Mouse (Mus musculus) MEL (cell line): ENCODE data around the gene Abcc4. TPM values are rescaled to one million over a fixed set of nuclear protein-coding genes. Genes with fewer than 3 reads are reported as not detected.

Experiments used
- DNase-seq: peaks from one replicate; pipeline ENCODE4 v3.0.0; 2011; ENCODE audit warnings: low read depth, low spot score
- H3K27ac ChIP-seq: 2 replicates; pipeline ENCODE4 v1.5.1; 2012; ENCODE audit warnings: low read depth, mild to moderate bottlenecking, control low read depth, low read length, moderate library complexity; ENCODE audit not compliant: control insufficient read depth
- H3K27me3 ChIP-seq, 2 experiments: fragments of 150-350 bp in 1 of 2; sonication (generic) in 1 of 2; 2 replicates each; pipeline ENCODE4 v1.6.1; 2012; ENCODE audit warnings: low read length in 2 of 2, mild to moderate bottlenecking in 2 of 2, improper control_type of control experiment in 1 of 2, moderate library complexity in 1 of 2; ENCODE audit not compliant: insufficient read depth in 2 of 2, control insufficient read depth in 1 of 2
- H3K36me3 ChIP-seq, 2 experiments: 2 replicates each; pipeline ENCODE4 v1.6.1; 2012 to 2014; ENCODE audit warnings: low read length in 2 of 2, improper control_type of control experiment in 1 of 2, inconsistent platforms in 1 of 2, mild to moderate bottlenecking in 1 of 2; ENCODE audit not compliant: insufficient read depth in 2 of 2, control insufficient read depth in 1 of 2
- H3K4me1 ChIP-seq, 2 experiments: fragments of 150-350 bp in 1 of 2; sonication (generic) in 1 of 2; 2 replicates each; pipeline ENCODE4 v1.6.1; 2012; ENCODE audit warnings: low read length in 2 of 2, improper control_type of control experiment in 1 of 2, mild to moderate bottlenecking in 1 of 2; ENCODE audit not compliant: insufficient read depth in 2 of 2, control insufficient read depth in 1 of 2
- H3K4me3 ChIP-seq, 2 experiments: fragments of 150-350 bp in 1 of 2; sonication (generic) in 1 of 2; 2 replicates each; pipeline ENCODE4 v1.5.1; 2012; ENCODE audit warnings: low read depth in 2 of 2, low read length in 2 of 2, mild to moderate bottlenecking in 2 of 2, moderate library complexity in 2 of 2, control low read depth in 1 of 2, improper control_type of control experiment in 1 of 2; ENCODE audit not compliant: control insufficient read depth in 1 of 2, insufficient read depth in 1 of 2
- H3K79me2 ChIP-seq: 2 replicates; pipeline ENCODE4 v1.6.1; 2012; ENCODE audit warnings: mild to moderate bottlenecking, low read length, moderate library complexity; ENCODE audit not compliant: control insufficient read depth, poor library complexity, insufficient read depth
- H3K9ac ChIP-seq: 2 replicates; pipeline ENCODE4 v1.6.1; 2012; ENCODE audit warnings: low read depth, mild to moderate bottlenecking, control low read depth, low read length, moderate library complexity; ENCODE audit not compliant: control insufficient read depth, poor library complexity, severe bottlenecking
- H3K9me3 ChIP-seq: fragments of 150-350 bp; sonication (generic); replicated peaks from 2 replicates; pipeline ENCODE4 v1.6.1; 2012; ENCODE audit warnings: mild to moderate bottlenecking, low read length, improper control_type of control experiment, moderate library complexity; ENCODE audit not compliant: insufficient read depth
- BHLHE40 ChIP-seq: IDR thresholded peaks from 2 replicates; pipeline ENCODE4 v1.6.1; 2012; ENCODE audit warnings: low read depth, mild to moderate bottlenecking, inconsistent platforms, low read length, improper control_type of control experiment, borderline replicate concordance
- CTCF ChIP-seq, 3 experiments: IDR thresholded peaks in 2 of 3; conservative IDR thresholded peaks in 1 of 3; 2 replicates each; pipeline ENCODE4 v1.5.1; 2011 to 2012; ENCODE audit warnings: low read length in 3 of 3, low read depth in 2 of 3, mild to moderate bottlenecking in 2 of 3, improper control_type of control experiment in 1 of 3, inconsistent platforms in 1 of 3, mixed read lengths in 1 of 3, moderate library complexity in 1 of 3; ENCODE audit not compliant: control insufficient read depth in 1 of 3, insufficient read depth in 1 of 3, poor library complexity in 1 of 3, severe bottlenecking in 1 of 3
- E2F4 ChIP-seq: IDR thresholded peaks from 2 replicates; pipeline ENCODE4 v1.6.1; 2011; ENCODE audit warnings: low read depth, low read length, improper control_type of control experiment, borderline replicate concordance
- ELF1 ChIP-seq: IDR thresholded peaks from 2 replicates; pipeline ENCODE4 v1.6.1; 2014; ENCODE audit warnings: low read depth, mild to moderate bottlenecking, inconsistent platforms, low read length, improper control_type of control experiment, moderate library complexity
- ETS1 ChIP-seq: IDR thresholded peaks from 2 replicates; pipeline ENCODE4 v1.6.1; 2012; ENCODE audit warnings: low read depth, mild to moderate bottlenecking, inconsistent platforms, low read length, improper control_type of control experiment, moderate library complexity
- GATA1 ChIP-seq: IDR thresholded peaks from 2 replicates; pipeline ENCODE4 v1.6.1; 2011; ENCODE audit warnings: low read depth, low read length, improper control_type of control experiment
- HCFC1 ChIP-seq: IDR thresholded peaks from 2 replicates; pipeline ENCODE4 v1.6.1; 2012; ENCODE audit warnings: low read depth, mild to moderate bottlenecking, inconsistent platforms, low read length, improper control_type of control experiment, moderate library complexity
- KAT2A ChIP-seq: conservative IDR thresholded peaks from 2 replicates; pipeline ENCODE4 v1.6.1; 2012; ENCODE audit warnings: low read depth, low read length, improper control_type of control experiment, inconsistent platforms
- MAX ChIP-seq: IDR thresholded peaks from 2 replicates; pipeline ENCODE4 v1.6.1; 2011; ENCODE audit warnings: low read length, improper control_type of control experiment
- MAZ ChIP-seq: IDR thresholded peaks from 2 replicates; pipeline ENCODE4 v1.6.1; 2012; ENCODE audit warnings: low read depth, mild to moderate bottlenecking, inconsistent platforms, low read length, improper control_type of control experiment
- MEF2A ChIP-seq: IDR thresholded peaks from 2 replicates; pipeline ENCODE4 v1.6.1; 2014; ENCODE audit warnings: low read depth, mild to moderate bottlenecking, inconsistent platforms, low read length, improper control_type of control experiment; ENCODE audit not compliant: poor library complexity, insufficient replicate concordance, severe bottlenecking; ENCODE audit errors: extremely low read depth
- MYB ChIP-seq: IDR thresholded peaks from 2 replicates; pipeline ENCODE4 v1.6.1; 2011; ENCODE audit warnings: mild to moderate bottlenecking, low read depth, low read length, improper control_type of control experiment
- MYC ChIP-seq: IDR thresholded peaks from 2 replicates; pipeline ENCODE4 v1.6.1; 2011; ENCODE audit warnings: low read depth, mild to moderate bottlenecking, low read length, improper control_type of control experiment, moderate library complexity
- NRF1 ChIP-seq: IDR thresholded peaks from 2 replicates; pipeline ENCODE4 v1.6.1; 2014; ENCODE audit warnings: low read depth, mild to moderate bottlenecking, inconsistent platforms, low read length, improper control_type of control experiment, moderate library complexity; ENCODE audit not compliant: poor library complexity, insufficient read depth, severe bottlenecking
- POLR2AphosphoS2 ChIP-seq: IDR thresholded peaks from 2 replicates; pipeline ENCODE4 v1.6.1; 2011; ENCODE audit warnings: low read length, improper control_type of control experiment
- POLR2AphosphoS5 ChIP-seq: IDR thresholded peaks from 2 replicates; pipeline ENCODE4 v1.6.1; 2012; ENCODE audit warnings: low read depth, borderline replicate concordance, mild to moderate bottlenecking, inconsistent platforms, low read length, moderate library complexity, mixed read lengths
- RAD21 ChIP-seq: IDR thresholded peaks from 2 replicates; pipeline ENCODE4 v1.6.1; 2011; ENCODE audit warnings: mild to moderate bottlenecking, low read depth, low read length, improper control_type of control experiment
- RCOR1 ChIP-seq: IDR thresholded peaks from 2 replicates; pipeline ENCODE4 v1.6.1; 2012; ENCODE audit warnings: low read depth, mild to moderate bottlenecking, inconsistent platforms, low read length, improper control_type of control experiment
- TAL1 ChIP-seq: IDR thresholded peaks from 2 replicates; pipeline ENCODE4 v1.6.1; 2012; ENCODE audit warnings: mild to moderate bottlenecking, inconsistent platforms, low read length, moderate library complexity, mixed read lengths
- TBP ChIP-seq: IDR thresholded peaks from 2 replicates; pipeline ENCODE4 v1.8.0; 2011; ENCODE audit warnings: low read depth, low read length, improper control_type of control experiment
- TCF12 ChIP-seq: IDR thresholded peaks from 2 replicates; pipeline ENCODE4 v1.6.1; 2014; ENCODE audit warnings: low read depth, mild to moderate bottlenecking, inconsistent platforms, low read length, improper control_type of control experiment, moderate library complexity
- USF2 ChIP-seq, 2 experiments: IDR thresholded peaks; 2 replicates each; pipeline ENCODE4 v1.6.1; 2011 to 2012; ENCODE audit warnings: improper control_type of control experiment in 2 of 2, low read length in 2 of 2, borderline replicate concordance in 1 of 2, inconsistent platforms in 1 of 2, low read depth in 1 of 2, mild to moderate bottlenecking in 1 of 2; ENCODE audit not compliant: insufficient read depth in 1 of 2
- ZKSCAN1 ChIP-seq: IDR thresholded peaks from 2 replicates; pipeline ENCODE4 v1.6.1; 2012; ENCODE audit warnings: low read depth, mild to moderate bottlenecking, inconsistent platforms, low read length, improper control_type of control experiment, moderate library complexity
- ZMIZ1 ChIP-seq: IDR thresholded peaks from 2 replicates; pipeline ENCODE4 v1.6.1; 2012; ENCODE audit warnings: low read depth, mild to moderate bottlenecking, inconsistent platforms, low read length, improper control_type of control experiment, moderate library complexity
- polyA plus RNA-seq, 2 experiments: library from polyadenylated mRNA; stranded (reverse) in 1 of 2; unstranded in 1 of 2; fragments of >175 nt in 1 of 2; fragments of >200 nt in 1 of 2; gene quantifications; 2 replicates each; pipeline versions ENCODE4 v1.2.1 to v1.2.4; 2012; ENCODE audit warnings: low replicate concordance in 2 of 2, low read depth in 1 of 2; ENCODE audit not compliant: insufficient read length in 2 of 2, insufficient read depth in 1 of 2, missing spikeins in 1 of 2
- total RNA-seq: library from RNA; depleted of rRNA; stranded (reverse); fragments of 300-350 nt; gene quantifications from 2 replicates; pipeline ENCODE4 v1.2.3, GENCODE M21; 2012

The Abcc4 gene
- total and polyA plus RNA-seq, 3 experiments = 7.1 to 8.4 TPM; not detected in 1

DNA sequence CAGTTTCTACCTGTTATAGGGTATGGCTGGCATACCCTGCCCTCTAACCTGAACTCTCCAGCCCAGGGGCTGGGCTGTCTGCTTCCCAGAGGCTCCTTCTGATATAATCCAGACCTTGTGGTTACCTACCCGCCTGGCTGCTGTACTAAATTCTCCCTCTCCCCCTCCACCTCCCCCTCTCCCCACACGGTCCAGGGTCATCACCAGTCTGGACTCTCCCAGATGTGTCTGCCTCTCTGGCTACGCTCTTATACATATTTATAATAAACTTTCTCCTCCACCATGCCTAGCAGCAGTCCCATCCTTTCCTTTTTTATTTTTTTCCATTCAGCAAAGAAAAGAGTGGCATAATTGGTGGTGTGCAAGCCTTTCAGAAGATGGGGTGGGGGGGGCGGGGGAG, 43.7 kb upstream of the Abcc4 start:
- H3K4me3 ChIP-seq = no peak overlapping the region
- H3K4me1 ChIP-seq = peaks cover 0 to 12% of the 10 kb centered on the region in 2 experiments; a peak in 2 of 4 replicates
- no peak for TF ChIP-seq HCFC1
- no peak for TF ChIP-seq KAT2A
- no peak for TF ChIP-seq MAX
- TF ChIP-seq POLR2AphosphoS2 = no peak
- no peak for TF ChIP-seq CTCF (IDR thresholded peaks at IDR 0.05 in 2 of 3, conservative IDR thresholded peaks at IDR 0.05 in 1 of 3; ENCODE audit: control insufficient read depth in 1 of 3, insufficient read depth in 1 of 3, low read depth in 2 of 3, low read length in 3 of 3, poor library complexity in 1 of 3, severe bottlenecking in 1 of 3)
- no peak for TF ChIP-seq MYB
- TF ChIP-seq POLR2AphosphoS5 = no peak
- TF ChIP-seq GATA1 = no peak
- TF ChIP-seq E2F4 = no peak
- no peak for TF ChIP-seq TBP
- TF ChIP-seq ZKSCAN1 = no peak
- H3K27ac ChIP-seq = no peak overlapping the region
- no peak for DNase-seq
- no peaks in the 10 kb centered on the region for H3K27me3 ChIP-seq
- H3K79me2 ChIP-seq = no peaks in the 10 kb centered on the region
- H3K9me3 ChIP-seq = no peaks in the 10 kb centered on the region
- H3K36me3 ChIP-seq = peaks cover 0 to 4% of the 10 kb centered on the region in 2 experiments; a peak in 2 of 4 replicates
- no peak overlapping the region for H3K9ac ChIP-seq

DNA sequence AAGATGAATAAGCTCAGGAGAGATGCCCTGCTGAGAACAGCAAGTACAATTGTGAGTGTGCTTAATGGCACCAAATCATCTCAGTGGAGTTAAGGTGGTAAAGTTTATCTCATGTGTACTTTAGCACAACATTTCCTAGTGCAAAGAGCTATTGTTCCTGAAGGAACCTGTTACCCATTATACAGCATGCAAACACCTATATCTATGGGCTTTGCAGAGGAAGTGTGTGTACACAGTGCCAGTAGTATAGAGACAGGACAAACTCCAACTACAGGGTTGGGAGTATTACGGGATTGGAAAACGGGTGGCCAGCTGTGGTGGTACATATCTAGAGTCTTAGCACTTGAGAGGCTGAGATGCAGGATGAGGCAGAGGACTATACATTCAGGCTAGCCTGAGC, 43.0 kb upstream of the Abcc4 start:
- Histone ChIP-seq H3K27me3 (no peaks in the 10 kb centered on the region), H3K79me2 (no peaks in the 10 kb centered on the region), H3K9ac (no peak overlapping the region), H3K27ac (no peak overlapping the region), H3K9me3 (no peaks in the 10 kb centered on the region), H3K4me1 (peaks cover 0 to 12% of the 10 kb centered on the region in 2 experiments; a peak in 2 of 4 replicates), H3K4me3 (no peak overlapping the region), H3K36me3 (peaks cover 0 to 4% of the 10 kb centered on the region in 2 experiments; a peak in 2 of 4 replicates)
- no peak for DNase-seq
- no peak for TF ChIP-seq BHLHE40
- no peak for TF ChIP-seq MEF2A
- TF ChIP-seq TCF12 = no peak
- no peak for TF ChIP-seq RAD21
- TF ChIP-seq GATA1 = no peak
- no peak for TF ChIP-seq MYB
- no peak for TF ChIP-seq TBP
- TF ChIP-seq MYC = no peak
- no peak for TF ChIP-seq ELF1
- TF ChIP-seq TAL1 = no peak
- TF ChIP-seq ETS1 = no peak
- no peak for TF ChIP-seq ZMIZ1
- no peak for TF ChIP-seq NRF1
- TF ChIP-seq RCOR1 = no peak
- no peak for TF ChIP-seq USF2 (IDR thresholded peaks at IDR 0.05; ENCODE audit: borderline replicate concordance in 1 of 2, insufficient read depth in 1 of 2, low read depth in 1 of 2, low read length in 2 of 2)
- TF ChIP-seq MAZ = no peak
- no peak for TF ChIP-seq ZKSCAN1
